Mouse (Mus musculus) right cerebral cortex, postnatal 14 days (tissue): ENCODE measurements around the gene Kcnh4.
A peak's percentile ranks its signal among the peaks of the same experiment; 100 is the strongest.

ENCODE experiments used
- DNase-seq: peaks from one replicate; pipeline ENCODE4 v3.0.0; 2022

Kcnh4 gene

DNA sequence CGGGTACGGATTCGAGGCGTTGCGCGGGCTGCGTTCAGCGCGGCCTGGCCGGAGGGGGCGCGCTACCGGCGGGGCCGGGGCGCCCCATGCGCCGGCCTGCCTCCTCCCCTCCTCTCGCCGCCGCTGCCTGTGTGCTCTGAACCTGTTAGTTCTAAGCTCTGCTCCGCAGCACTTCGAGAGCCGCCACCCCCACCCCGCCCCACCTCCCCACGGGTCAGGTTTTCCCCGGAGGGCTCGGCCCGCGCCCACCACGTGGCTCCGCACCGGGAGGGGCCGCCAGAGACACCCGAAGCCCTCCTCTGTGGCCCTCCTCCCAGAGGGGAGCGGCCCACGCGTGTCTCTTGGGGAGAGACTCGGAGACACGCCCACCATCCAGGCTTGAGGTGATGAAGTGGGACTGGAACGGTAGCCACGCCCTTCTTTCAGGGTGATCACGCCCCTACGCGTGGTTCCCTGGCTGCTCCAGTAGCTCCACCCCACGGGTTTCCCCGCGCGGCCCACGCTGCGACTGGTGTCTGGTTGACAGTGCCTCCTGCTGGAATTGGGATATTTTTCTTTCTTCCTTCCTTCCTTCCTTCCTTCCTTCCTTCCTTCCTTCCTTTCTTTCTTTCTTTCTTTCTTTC is at the start of gene Kcnh4:
TSS of gene Kcnh4 (minus strand) at position 332 of the 623 bp plus-strand sequence.
- DNase-seq = peak; percentile 90

DNA sequence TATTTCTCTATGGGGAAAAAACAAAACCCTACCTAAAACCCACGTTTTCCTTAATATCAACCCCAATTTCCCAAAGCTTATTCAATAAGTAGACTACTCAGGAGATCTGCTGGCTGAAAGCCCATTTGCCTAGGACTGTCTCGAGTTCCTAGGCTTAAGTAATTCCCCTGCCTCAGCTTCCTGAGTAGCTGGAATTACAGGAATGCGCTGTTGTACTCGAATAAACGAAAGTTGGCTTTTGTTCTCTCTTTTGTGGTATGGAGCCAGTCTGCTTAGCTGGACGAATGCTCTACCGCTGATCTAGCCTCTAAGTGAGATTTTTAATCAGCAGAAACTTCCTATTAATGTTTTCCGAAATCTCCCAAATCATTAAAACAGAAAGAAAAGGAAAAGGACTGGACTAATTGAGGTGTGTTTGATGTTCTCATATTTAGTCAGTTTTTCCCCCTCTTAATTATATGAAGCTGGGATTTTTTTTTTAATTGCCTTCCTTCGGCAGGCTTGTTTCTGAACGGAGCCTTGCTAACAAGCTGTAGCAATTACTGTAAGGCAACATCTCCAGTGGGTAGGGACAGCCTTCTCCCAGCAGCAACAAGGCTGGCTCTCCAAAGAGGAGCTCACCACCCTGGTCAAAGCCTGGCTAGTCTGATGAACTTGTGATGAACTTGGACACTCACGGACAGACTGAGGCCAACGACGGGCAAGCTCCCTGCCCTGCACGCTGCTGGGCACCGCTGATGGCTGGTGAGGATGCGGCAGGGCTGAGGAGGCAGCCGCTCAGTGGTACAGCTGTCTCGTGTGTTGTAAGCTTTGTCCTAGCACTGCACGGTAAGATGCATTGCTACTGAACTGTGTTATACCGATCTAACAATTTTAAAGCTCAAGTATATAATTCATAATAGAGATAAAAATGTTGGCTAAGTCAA is 46.9 kb upstream of the Kcnh4 start:
- no peak for DNase-seq

DNA sequence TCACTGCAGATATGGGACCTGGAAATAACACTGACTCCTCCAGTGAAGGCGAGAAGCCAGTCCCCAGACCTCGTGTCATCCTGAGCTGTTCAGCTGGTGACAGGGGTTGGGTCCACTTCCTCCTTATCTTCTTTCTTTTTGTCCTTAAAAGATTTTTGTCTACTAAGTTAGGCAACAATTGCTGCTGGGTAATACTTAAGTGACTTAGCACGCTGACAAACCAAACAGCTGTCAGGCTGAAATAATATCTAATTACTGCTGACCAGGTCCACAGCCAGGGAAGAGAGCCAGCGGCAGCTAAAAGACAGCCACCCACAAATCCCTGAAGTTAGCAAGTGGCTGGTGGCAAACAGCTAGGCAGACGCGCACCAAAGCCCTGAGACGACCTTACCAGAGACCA is 45.8 kb upstream of the Kcnh4 start:
- DNase-seq = no peak

DNA sequence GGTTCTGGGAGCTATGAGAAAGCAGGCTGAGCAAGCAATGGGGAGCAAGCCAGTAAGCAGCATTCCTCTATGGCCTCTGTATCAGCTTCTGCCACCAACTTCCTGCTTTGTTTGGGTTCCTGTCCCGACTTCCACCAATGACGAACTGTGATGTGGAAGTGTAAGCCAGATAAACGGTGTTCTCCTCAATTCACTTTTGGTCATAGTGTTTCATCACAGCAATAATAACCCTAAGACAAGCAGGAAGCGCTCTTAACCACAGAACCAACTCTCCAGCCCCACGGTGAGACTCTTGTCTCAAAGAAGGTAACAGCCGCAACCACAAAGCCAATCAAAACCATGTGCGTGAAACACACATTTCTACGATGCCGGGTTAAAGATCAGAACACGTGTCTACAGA is 44.7 kb upstream of the Kcnh4 start:
- DNase-seq = no peak

DNA sequence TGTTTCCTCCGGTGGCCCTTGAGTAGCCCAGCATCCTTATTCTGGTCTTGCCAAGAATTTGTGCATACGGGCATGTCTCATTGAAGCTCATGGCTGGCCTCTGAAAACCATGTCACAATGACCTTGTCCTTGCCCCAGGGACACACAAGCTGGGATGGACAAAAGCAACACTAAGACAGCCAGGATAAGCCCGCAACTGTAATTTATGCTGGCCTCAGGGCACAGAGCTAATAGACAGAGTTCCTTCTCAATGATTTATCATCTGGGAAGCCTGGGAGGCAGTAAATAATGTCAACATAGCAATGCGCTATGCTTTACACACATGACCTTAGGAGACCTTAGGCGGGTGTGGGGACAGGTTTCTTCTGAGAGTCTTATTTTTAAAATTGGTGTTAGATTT is 39.7 kb upstream of the Kcnh4 start:
- no peak for DNase-seq

DNA sequence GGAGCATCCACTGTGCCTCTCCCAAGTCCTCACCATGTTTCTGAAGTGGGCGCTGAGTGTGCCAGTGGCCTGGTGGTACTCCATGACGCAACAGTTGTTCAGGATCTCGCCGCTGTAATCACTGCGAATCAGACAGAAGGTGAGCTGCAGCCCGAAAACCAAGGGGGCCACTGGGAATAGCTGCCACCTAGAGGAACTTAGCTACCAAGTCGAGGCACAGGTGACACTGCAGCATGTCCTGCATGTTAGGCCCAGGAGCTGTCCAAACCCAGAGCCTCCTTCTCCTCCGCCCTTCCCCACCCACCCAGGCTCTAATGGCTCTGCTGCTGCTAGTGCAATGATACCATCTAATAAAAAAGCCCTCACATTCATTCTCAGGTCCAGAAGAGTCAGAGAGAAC is 36.8 kb upstream of the Kcnh4 start:
- no peak for DNase-seq

DNA sequence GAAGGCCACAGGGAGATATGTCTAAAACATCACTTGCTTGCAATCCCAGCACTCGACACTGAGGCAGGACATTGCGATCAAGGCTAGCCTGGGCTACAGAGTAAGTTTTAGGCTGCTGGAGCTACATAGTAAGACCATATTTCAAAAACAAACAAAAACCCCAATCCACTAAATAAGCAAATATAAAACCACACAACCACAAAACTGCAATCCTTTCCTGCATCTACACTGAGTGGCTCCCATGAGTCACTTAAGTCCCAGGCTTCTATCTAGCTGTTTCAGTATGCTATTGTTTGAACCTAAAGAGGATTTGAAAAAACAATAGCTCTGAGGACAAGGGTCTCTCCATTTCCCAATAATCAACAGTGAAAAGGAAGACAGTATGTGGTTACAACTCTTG is 35.6 kb upstream of the Kcnh4 start:
- no peak for DNase-seq

DNA sequence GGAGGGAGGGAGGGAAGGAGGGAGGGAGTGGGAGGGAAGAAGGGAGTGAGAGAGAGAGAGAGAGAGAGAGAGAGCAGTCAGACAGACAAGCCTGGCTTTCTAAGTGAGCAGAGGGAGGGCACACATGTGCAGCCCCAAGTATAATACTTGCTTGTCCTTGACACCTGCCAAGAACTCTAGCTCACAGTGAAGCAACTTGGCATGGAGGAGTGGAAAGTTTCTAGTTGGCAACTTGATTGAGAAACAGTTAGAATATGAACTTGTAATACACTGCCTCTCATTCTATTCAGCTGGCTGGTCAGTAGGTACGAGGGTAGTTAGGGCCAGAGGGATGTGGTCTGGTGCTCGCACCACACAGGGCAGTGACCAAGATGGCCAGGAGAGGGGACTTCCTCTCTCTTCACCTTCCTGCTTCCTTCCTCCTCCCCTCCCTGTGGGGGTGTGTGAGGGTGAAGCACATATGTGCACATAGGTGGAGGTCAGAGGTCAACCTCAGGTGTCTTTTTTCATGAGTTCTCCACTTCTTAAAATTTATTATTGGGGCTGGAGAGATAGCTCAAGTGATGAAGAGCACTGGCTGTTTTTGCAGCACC is 31.8 kb upstream of the Kcnh4 start:
- no peak for DNase-seq

DNA sequence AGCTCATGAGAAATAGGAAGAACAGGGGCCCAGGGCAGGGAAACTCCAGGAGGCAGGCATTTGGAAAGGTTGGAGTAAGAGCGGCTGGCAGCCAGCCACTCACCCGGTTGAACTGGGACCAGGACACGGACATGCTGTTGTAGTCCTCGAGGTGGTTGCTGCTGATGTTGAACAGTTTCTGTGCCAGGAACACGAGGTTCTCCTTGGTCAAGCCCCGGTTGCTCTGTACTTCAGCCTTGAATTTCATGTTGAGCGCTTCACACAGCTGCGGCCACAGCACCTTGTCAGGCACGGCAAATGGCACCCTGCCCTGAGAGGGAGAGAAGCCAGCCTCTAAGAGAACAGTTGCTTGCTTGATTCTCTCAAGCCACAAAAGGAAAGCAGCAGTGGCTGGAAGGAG is 30.9 kb upstream of the Kcnh4 start:
- DNase-seq = peak; percentile 46

DNA sequence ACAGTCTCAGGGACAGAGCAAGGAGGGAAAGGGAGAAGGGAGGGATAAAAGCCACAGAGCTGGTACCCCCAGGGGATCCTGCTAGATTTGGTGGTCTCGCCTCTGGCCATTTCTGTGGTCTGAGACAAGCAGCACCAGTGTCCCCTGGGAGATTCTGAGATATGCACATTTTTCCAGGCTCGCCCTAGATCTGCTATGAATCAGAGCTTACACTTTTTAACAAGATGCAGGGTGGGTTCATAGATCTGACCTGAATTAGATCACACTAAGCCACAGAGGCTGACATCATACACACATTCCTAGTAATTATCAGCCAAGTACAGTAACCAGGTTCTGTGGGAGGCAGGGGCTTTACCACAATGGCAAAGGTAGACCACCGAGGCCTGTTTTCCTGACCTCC is 30.0 kb upstream of the Kcnh4 start:
- DNase-seq = no peak

DNA sequence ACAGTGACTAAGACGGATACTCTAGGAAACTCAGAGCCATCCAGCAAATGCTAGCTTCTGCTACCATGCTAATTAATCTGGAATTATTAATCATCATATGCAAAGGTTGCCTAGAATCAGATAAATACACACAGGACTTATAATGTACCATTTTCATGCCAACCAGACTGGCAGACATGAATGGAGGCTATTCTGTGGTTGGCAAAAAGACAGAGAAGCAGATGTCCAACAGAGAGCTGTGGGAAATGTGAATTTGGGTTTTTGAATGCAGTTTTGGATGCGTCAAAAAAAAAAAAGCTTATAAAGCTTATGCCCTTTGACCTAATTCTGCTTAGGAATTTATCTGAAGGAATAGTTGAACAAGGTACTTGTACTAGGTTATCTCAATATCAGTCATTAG is 26.0 kb upstream of the Kcnh4 start:
- no peak for DNase-seq

DNA sequence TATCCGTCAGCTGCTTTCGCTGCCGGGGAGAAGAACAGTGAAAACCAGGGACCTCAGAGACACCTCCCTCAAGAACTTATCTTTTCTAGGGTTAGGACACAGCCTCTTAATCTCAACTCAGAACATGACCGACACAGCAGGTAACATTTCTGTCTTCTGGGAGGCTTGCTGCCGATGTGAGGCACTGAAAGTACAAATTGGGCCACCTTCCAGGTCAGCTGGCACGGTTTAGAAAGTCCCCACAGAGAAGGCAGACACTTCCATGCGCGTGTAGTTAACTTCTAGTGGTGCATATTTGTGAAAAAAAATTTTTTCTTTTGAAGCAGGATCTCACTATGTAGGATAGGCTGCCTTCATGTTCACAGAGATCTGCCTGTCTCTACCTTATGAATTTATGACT is 24.5 kb upstream of the Kcnh4 start:
- DNase-seq = no peak

DNA sequence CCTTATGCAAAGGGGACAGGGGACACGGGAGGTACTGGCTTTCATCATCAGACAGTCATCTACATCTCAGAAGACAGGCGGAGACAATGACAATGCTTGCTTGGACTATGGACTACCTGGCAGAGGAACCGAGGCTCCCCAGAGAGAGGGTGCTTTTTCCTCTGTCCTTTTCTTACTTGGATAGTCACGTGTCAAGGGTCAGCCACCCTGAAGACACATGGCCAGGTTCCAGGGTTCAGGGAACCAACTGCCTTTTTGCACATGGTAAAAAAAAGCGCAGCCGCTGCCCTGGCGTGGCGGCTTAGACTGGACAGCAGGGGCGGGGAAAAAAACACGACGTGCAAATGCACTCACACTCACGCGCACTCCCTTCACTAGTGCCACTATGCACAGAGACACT is 22.8 kb upstream of the Kcnh4 start:
- DNase-seq = no peak

DNA sequence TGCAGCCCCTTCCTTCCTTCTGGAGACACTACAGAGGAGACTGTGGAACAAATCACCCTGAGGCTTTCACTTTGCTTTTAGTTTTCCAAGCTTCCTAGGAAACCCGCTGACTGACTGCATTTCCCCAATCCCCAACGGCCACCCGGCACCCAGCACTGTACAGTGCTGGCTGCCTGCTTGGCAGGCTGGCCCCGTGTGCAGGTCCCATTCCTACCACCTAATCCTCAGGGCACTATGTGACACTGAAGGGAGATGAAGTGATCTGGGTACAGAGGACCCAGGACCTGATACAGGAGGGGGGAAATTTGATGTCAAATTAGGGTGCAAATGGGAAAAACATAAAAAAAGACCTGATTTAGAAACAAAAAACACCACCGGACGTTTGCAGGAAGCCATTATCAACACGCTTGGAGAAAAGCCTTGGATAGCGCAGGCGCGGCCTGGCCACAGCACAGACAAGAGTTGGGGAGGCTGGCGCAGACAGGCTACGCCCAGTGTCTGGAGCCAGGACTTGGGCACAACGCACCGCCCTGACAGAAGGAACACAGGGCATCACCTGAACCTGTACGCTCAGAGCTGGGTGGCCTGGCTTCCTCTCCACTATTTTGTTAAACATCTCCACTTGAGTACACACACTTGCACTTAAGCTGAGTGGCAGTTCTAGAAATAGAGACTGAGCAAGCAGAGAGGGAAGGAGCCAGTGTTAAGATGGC is 22.2 kb upstream of the Kcnh4 start:
- no peak for DNase-seq

DNA sequence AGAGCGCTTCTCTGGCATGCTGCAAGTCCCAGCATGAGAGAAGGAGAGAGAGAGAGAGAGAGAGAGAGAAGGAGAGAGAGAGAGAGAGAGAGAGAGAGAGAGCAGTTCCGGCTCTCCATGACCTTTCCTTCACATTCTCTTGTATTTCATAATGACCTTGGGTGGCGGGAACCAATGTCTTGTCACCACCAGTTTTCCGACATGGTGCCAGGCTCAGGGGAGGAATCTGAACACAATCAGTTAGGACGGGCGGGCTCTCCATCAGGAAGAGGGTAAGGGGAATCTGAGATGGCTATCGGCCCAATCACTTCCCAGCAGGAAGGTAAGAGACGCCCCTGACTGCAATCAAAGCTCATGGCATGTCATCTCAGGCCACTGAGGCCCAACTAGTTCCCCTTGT is 20.5 kb upstream of the Kcnh4 start:
- no peak for DNase-seq

DNA sequence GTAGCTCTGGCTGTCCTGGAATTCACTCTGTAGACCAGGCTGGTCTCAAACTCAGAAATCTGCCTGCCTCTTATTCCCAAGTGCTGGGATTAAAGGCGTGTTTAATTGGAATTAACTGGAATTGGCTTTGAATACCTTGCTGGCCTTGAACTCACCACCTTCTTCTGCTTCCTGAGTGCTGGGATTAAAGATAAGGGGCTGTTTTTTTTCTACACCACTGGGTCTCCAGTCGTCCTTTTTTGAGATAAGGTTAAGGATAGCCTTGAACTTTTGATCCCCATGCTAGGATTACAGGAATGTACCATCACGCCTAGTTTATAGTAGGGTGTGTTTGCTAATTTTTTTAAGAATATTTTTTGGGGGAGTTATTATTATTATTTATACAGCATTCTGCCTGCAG is 18.3 kb upstream of the Kcnh4 start:
- no peak for DNase-seq

DNA sequence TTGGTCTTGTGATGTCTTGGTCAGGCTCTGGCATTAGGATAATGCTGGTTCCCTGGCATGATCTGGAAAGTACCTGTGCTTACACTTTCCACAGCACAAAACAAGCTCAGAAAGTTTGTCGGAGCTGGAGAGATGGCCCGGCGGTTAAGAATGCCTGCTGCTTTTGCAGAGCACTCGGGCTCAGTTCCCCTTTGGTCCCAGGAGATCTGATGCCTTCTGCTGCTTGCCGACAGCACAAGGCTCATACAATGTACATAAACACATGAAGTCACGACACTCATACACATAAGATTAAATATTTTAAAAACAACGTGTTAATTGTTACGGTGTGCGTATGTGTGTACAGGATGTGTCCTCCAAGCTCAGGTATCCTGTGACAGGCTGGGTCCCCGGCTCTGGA is 16.2 kb upstream of the Kcnh4 start:
- no peak for DNase-seq

DNA sequence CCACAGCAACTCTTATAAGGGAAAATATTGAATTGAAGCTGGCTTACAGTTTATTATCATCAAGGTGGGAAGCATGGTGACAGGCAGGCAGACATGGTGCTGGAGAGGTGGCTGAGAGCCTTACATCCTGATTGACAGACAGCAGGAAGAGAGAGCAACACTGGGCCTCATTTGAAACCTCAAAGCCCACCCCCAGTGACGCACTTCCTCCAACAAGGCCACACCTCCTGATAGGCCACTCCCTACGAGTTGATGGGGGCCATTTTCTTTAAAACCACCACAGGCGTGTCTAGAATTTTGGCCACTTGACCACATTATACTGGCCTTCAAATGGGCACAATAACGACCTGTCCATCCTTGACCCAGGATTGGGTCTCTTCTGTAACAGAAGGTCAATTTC is 14.5 kb upstream of the Kcnh4 start:
- DNase-seq = no peak

DNA sequence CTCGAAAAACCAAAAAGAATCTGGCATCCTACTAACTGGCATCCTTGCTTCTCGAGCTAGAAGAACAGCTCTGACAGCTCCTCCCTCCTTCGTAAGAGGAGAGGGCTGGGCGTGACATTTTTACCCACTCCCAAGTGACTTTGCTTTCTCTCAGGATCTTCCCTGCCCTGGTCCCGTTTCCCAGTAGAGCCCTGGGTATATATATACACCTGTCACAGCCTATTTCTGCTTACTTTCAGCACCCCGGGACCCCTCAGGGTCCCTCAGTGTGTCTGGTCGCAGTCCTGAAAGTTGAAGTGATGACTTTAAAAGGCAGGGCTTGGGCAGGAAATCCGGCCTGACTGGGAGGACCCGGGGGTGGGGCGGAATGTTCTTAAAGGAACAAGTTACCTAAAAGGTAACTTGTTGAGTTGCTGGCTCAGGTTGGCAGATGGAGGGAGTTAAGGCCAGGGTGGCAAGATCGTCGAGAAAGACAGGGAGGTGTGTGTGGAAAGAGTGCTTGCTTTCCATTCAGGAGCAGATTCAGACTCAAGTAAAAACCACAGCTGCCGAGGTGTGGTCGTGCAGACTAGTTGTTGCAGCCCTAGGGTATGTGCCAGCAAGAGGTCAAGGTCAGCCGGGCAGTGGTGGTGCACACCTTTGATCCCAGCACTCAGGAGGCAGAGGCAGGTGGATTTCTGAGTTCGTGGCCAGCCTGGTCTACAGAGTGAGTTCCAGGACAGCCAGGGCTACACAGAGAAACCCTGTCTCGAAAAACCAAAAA is 11.1 kb upstream of the Kcnh4 start, which contains the start of gene Ghdc:
TSS of gene Ghdc (minus strand) at position 312 of the 763 bp plus-strand sequence.
- DNase-seq = peak; percentile 78

DNA sequence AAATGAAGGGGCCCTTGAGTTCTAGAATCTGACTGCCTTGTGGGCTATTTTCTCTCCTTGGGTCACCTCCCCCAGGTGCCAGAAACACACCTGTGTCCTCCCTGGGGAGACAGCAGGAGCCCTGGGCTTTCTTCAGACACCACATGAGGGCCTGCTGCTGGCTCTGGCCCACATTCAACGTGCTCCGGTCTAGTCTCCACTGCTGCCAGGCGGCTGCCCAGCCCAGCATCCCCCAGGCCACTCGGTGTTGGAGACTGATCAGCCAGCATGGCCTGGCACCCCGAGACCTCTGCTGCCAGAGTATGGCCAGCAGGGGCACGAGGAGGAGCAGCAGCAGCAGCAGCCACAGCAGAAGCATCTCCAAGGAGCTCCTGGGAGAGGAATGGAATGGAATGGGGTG is 10.2 kb upstream of the Kcnh4 start:
- DNase-seq = no peak

DNA sequence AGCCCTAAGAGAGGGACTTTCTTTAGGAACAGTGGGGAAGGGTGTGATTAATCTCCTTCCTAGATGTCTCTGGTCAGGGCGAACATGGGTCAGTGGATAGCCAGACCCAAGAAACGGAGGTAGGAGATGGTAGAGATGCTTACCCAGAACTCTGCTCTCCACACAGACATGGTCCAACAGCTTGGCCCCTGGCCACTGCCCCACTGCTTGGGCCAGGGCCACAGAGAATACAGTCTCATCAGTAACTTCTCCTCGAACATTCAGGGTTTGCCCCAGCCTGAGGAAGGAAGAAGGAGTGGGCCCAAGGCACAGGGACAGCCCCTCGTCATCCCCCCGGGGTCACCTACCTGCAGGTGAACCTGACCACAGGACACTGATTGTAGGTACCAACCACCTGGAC is 8.1 kb upstream of the Kcnh4 start:
- no peak for DNase-seq

DNA sequence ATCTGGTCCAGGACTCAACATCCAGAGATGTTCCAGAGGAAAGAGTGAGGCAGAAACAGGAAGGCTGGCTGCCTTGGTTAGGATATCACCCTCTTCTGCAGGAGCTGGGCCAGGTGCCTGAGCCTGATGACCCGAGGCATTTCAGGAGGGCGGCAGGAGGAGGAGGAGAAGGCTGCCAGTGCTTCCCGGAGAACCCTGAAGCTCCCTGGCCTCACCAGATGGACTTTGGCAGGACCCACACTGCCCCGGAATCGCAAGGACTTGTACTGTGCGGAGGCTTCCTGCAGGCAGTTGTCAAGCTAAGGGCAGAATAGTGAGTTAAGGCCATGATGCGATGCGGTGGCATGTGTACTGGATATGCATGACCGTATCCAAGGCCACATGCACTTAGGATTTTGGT is 7.0 kb upstream of the Kcnh4 start:
- no peak for DNase-seq

DNA sequence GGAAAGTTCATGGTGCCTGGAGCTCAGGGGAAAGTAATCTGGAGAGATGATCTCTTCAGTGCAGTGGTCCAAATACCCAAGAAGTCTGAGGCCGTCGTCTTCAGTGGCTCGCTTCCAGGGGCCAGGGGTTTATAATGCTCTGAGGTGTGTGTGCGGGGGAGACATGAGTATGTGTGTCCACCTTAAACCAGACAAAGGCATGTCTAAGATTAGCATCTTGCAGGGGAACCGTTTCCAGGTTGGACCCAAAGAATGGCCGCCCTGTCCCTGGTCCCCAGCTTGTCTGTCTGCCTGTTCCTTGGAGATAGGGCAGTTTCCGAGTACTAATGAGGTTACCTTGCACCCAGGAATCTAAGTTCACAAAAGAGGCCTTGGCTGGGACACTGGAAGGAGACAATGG is 3.1 kb upstream of the Kcnh4 start, which contains the start of gene Hcrt:
TSS of gene Hcrt (minus strand) at position 101 of the 400 bp plus-strand sequence.
- DNase-seq = no peak
